Mouse (Mus musculus) olfactory bulb, adult 2 months (tissue): ENCODE measurements around the gene Il11ra1.
"Not testable (repeated sequence)": the region's sequence is repeated elsewhere in the genome, so short reads cannot be mapped to it uniquely, and the experiment has no call there.

Experiments used
- CTCF ChIP-seq: fragments of 200-500 bp; IDR thresholded peaks from 2 replicates; pipeline ENCODE4 v1.5.1; 2012; ENCODE audit warnings: low read depth, mild to moderate bottlenecking, low read length, moderate library complexity; ENCODE audit not compliant: insufficient read depth
- POLR2A ChIP-seq: fragments of 200-500 bp; IDR thresholded peaks from 2 replicates; pipeline ENCODE4 v1.6.1; 2012; ENCODE audit warnings: mild to moderate bottlenecking, low read depth, low read length, moderate library complexity; ENCODE audit not compliant: insufficient read depth

DNA sequence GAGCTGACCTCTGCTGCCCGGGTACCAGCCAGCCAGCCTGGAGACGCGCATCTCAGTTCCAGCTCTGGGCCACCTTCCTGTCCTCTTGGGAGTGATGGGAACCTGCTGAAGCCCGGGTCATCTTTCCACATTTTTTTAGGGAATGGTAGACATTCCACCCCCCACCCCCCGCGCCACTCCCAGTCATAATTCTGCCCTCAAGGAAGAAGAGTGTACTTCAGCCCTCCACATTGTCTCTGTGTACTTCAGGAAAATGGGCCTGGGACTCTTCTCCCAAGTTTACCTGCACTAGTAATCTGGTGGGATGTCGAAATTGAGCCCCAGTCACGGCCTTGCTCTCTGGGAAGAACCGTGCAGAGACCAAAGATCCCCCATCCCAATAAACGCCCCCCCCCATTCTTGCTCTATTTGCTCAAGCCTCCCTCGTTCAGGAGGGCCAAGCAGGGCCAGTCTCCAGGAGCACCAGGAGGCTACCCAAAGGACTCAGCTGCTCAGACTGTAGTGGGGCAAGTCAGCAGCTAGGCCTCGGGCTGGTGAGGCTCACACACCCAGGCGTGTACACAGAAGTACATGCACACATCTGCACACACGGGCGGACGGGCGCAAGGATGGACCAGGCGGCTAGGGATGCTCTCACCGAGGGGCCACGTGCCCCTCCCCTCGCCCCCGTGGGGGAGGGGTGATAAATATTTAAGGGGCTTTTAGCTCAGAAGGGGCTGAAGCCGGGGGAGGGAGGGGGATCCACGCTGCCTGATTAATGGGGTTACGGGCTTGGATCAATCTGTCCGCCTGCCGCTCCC is 15.5 kb upstream of the Il11ra1 start:
- not testable (repeated sequence) for TF ChIP-seq CTCF, POLR2A
